8 mouse cellular contexts compared by ENCODE assay signal in the genomic region with DNA sequence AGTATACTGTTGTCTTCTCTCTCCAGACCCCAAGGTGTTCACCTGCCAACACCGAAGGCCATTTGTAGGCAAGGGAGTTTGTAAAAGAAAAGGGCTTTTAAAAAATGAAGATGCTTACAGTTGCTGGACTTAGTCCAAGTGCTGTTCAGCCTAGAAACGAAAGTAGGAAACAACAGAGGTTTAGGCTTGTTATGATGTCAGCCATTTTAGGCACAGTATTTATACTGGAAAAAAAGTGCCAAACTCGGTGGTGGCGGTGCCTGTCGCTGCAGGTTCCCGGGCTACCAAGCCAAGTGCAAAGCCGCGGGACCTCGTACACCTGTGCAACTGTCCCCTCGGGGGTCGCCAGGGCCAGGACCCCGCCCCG. TPM values are rescaled to one million over a fixed set of nuclear protein-coding genes. Genes with fewer than 3 reads are reported as not detected.
DNase-seq lines count a peak whose midpoint lies in the region; ATAC-seq and TF ChIP-seq lines count a peak whose summit lies in the region.

No protein-coding gene starts in this region.

- peak overlapping the region; percentile 83 for H3K4me3 ChIP-seq in neural tube, embryonic 11.5 days (ENCODE audit: low read depth, low read length)
- H3K4me3 ChIP-seq in bone marrow, adult 2 months (replicated peaks; ENCODE audit: control insufficient read depth, low read depth, low read length), result peak overlapping the region; percentile 92
- H3K4me3 ChIP-seq in heart, embryonic 16.5 days (ENCODE audit: low read length), result peak overlapping the region; percentile 97
- H3K4me3 ChIP-seq in liver, postnatal 0 days (ENCODE audit: low read depth, low read length), result peak overlapping the region; percentile 93
- peak overlapping the region; percentile 74 for H3K4me3 ChIP-seq in olfactory bulb, adult 2 months (ENCODE audit: insufficient read depth, low read depth, low read length)

- 0 out of 2 replicates have a peak, but pooled peaks cover 5% of the 10 kb centered on the region for H3K4me1 ChIP-seq in neural tube, embryonic 11.5 days (ENCODE audit: control insufficient read depth, insufficient read depth, low read length)
- H3K4me1 ChIP-seq in bone marrow, adult 2 months (ENCODE audit: control insufficient read depth, insufficient read depth, low read length), result peaks cover 1% of the 10 kb centered on the region; the same call in 1 of the 2 replicates
- peaks cover 60% of the 10 kb centered on the region for H3K4me1 ChIP-seq in heart, embryonic 16.5 days (ENCODE audit: control insufficient read depth, insufficient read depth, low read length)
- H3K4me1 ChIP-seq in liver, postnatal 0 days (ENCODE audit: insufficient read depth), result peaks cover 49% of the 10 kb centered on the region
- H3K4me1 ChIP-seq in olfactory bulb, adult 2 months (ENCODE audit: control insufficient read depth, insufficient read depth, low read length), result peaks cover 9% of the 10 kb centered on the region; the same call in 1 of the 2 replicates

- H3K4me2 ChIP-seq in neural tube, embryonic 11.5 days (ENCODE audit: low read depth), result peak overlapping the region; percentile 66
- H3K4me2 ChIP-seq in heart, embryonic 16.5 days (ENCODE audit: low read depth, low read length), result peak overlapping the region; percentile 75
- H3K4me2 ChIP-seq in liver, postnatal 0 days (ENCODE audit: low read depth, low read length), result peak overlapping the region; percentile 82

- TF ChIP-seq CTCF in bone marrow, adult 2 months (IDR thresholded peaks at IDR 0.05; ENCODE audit: control insufficient read depth, insufficient read depth, low read length), result no peak
- TF ChIP-seq CTCF in liver, postnatal 0 days (IDR thresholded peaks at IDR 0.05; ENCODE audit: low read depth), result no peak
- TF ChIP-seq CTCF in olfactory bulb, adult 2 months (IDR thresholded peaks at IDR 0.05; ENCODE audit: insufficient read depth, low read depth, low read length), result no peak

- under 1% methylated on average over 13 of the region's 13 CpGs for WGBS in neural tube, embryonic 11.5 days
- under 1% methylated on average over 13 of the region's 13 CpGs for WGBS in bone marrow, adult 2 months
- WGBS in heart, embryonic 16.5 days, result under 1% methylated on average over 13 of the region's 13 CpGs
- WGBS in liver, postnatal 0 days (ENCODE audit: insufficient replicate concordance), result under 1% methylated on average over 13 of the region's 13 CpGs
- under 1% methylated on average over 13 of the region's 13 CpGs for WGBS in olfactory bulb, adult 2 months

- 0 out of 2 replicates have a peak, but pooled peaks have one; percentile 10 for TF ChIP-seq EP300 in liver, postnatal 0 days (IDR thresholded peaks at IDR 0.05; ENCODE audit: low read depth)

- H3K27ac ChIP-seq in neural tube, embryonic 11.5 days (ENCODE audit: low read depth, low read length), result peak overlapping the region; percentile 93
- H3K27ac ChIP-seq in bone marrow, adult 2 months (ENCODE audit: control insufficient read depth, insufficient read depth, low read depth, low read length, poor library complexity), result peak overlapping the region; percentile 95
- H3K27ac ChIP-seq in heart, embryonic 16.5 days (ENCODE audit: low read length), result peak overlapping the region; percentile 99
- H3K27ac ChIP-seq in liver, postnatal 0 days (ENCODE audit: low read depth), result peak overlapping the region; percentile 98
- H3K27ac ChIP-seq in olfactory bulb, adult 2 months (ENCODE audit: insufficient read depth, low read depth, low read length), result peak overlapping the region; percentile 93

- no peak for TF ChIP-seq POLR2A in bone marrow, adult 2 months (IDR thresholded peaks at IDR 0.05; ENCODE audit: borderline replicate concordance, control insufficient read depth, low read depth, low read length)
- no peak for TF ChIP-seq POLR2A in olfactory bulb, adult 2 months (IDR thresholded peaks at IDR 0.05; ENCODE audit: insufficient read depth, low read depth, low read length)

- no peak; the same call in 1 of the 2 replicates for ATAC-seq in neural tube, embryonic 11.5 days (ENCODE audit: insufficient read depth, low FRiP score, low TSS enrichment)
- ATAC-seq in heart, embryonic 16.5 days (replicated peaks; ENCODE audit: extremely low read depth, insufficient read depth, low FRiP score), result peak; percentile 18
- ATAC-seq in liver, postnatal 0 days, result peak; percentile 46

- H3K9me3 ChIP-seq in neural tube, embryonic 11.5 days (ENCODE audit: control insufficient read depth, low read length), result no peaks in the 10 kb centered on the region
- no peaks in the 10 kb centered on the region for H3K9me3 ChIP-seq in heart, embryonic 16.5 days (replicated peaks; ENCODE audit: control insufficient read depth, low read length)
- H3K9me3 ChIP-seq in liver, postnatal 0 days (ENCODE audit: low read length), result no peaks in the 10 kb centered on the region

- no peaks in the 10 kb centered on the region for H3K36me3 ChIP-seq in neural tube, embryonic 11.5 days (ENCODE audit: control insufficient read depth, insufficient read depth, low read length)
- peaks cover 2% of the 10 kb centered on the region; the same call in 1 of the 2 replicates for H3K36me3 ChIP-seq in heart, embryonic 16.5 days (ENCODE audit: control insufficient read depth, insufficient read depth)
- H3K36me3 ChIP-seq in liver, postnatal 0 days (replicated peaks; ENCODE audit: insufficient read depth, low read length), result peaks cover 13% of the 10 kb centered on the region

- DNase-seq in neural tube, embryonic 11.5 days (ENCODE audit: low spot score), result peak; percentile 16
- no peak for DNase-seq in neural tube, embryonic 10.5 days (ENCODE audit: extremely low spot score, low spot score)
- no peak for DNase-seq in liver, postnatal 0 days
- DNase-seq in thymus, postnatal 25 days, result no peak
- DNase-seq in frontal cortex, postnatal 14 days (ENCODE audit: low spot score in 2 of 2), result no peak

- peak overlapping the region; percentile 96 for H3K9ac ChIP-seq in neural tube, embryonic 11.5 days (ENCODE audit: low read length)
- H3K9ac ChIP-seq in heart, embryonic 16.5 days (ENCODE audit: low read length), result peak overlapping the region; percentile 99
- H3K9ac ChIP-seq in liver, postnatal 0 days (replicated peaks), result peak overlapping the region; percentile 97

- no peaks in the 10 kb centered on the region for H3K27me3 ChIP-seq in neural tube, embryonic 11.5 days (ENCODE audit: control insufficient read depth, insufficient read depth, low read length)
- no peaks in the 10 kb centered on the region for H3K27me3 ChIP-seq in heart, embryonic 16.5 days (ENCODE audit: control insufficient read depth, insufficient read depth, low read length)
- no peaks in the 10 kb centered on the region for H3K27me3 ChIP-seq in liver, postnatal 0 days (ENCODE audit: insufficient read depth, low read length)

RNA-seq across cellular contexts. Expression of a gene that starts 0.6 kb away (rescaled TPM):
- 349 and 359 TPM in 2 replicates for polyA plus RNA-seq in neural tube, embryonic 11.5 days (2014; fragmentation: Nextera tagmentation; extraction: Ambion mirVana)
- 138 and 235 TPM in 2 replicates for polyA plus RNA-seq in bone marrow, adult 2 months (2011; ENCODE audit: insufficient read depth, insufficient read length, low replicate concordance, missing spikeins)
- polyA plus RNA-seq in heart, embryonic 16.5 days (2015; fragmentation: Nextera tagmentation; extraction: Ambion mirVana), result 757 and 885 TPM in 2 replicates
- polyA plus RNA-seq in liver, postnatal 0 days (2015; fragmentation: Nextera tagmentation; extraction: Ambion mirVana), result 961 and 1,004 TPM in 2 replicates
- 469 and 510 TPM in 2 replicates for polyA plus RNA-seq in olfactory bulb, adult 2 months (2012; ENCODE audit: insufficient read depth, insufficient read length, low replicate concordance, missing spikeins)

RNA-seq across cellular contexts. Expression of a gene that starts 58.9 kb away (rescaled TPM):
- 51.6 and 51.8 TPM in 2 replicates for polyA plus RNA-seq in neural tube, embryonic 11.5 days (2014; fragmentation: Nextera tagmentation; extraction: Ambion mirVana)
- 21.3 and 27.0 TPM in 2 replicates for polyA plus RNA-seq in bone marrow, adult 2 months (2011; ENCODE audit: insufficient read depth, insufficient read length, low replicate concordance, missing spikeins)
- 12.2 and 16.0 TPM in 2 replicates for polyA plus RNA-seq in heart, embryonic 16.5 days (2015; fragmentation: Nextera tagmentation; extraction: Ambion mirVana)
- 15.5 and 23.6 TPM in 2 replicates for polyA plus RNA-seq in liver, postnatal 0 days (2015; fragmentation: Nextera tagmentation; extraction: Ambion mirVana)
- 65.2 TPM in 1 of 2 replicates, not detected in the other for polyA plus RNA-seq in olfactory bulb, adult 2 months (2012; ENCODE audit: insufficient read depth, insufficient read length, low replicate concordance, missing spikeins)
